Mouse (Mus musculus): Measurements from ENCODE around the gene Rbm8a. TPM values are rescaled to one million over a fixed set of nuclear protein-coding genes. Genes with fewer than 3 reads are reported as not detected.
"Not testable (repeated sequence)": the region's sequence is repeated elsewhere in the genome, so short reads cannot be mapped to it uniquely, and the experiment has no call there.

Gene Rbm8a
- polyA plus RNA-seq, 1 experiment from 2014 or later, result 185 TPM

- H3K36me3 ChIP-seq; H3K4me3 ChIP-seq; DNase-seq (ENCODE audit: low spot score); H3K9me3 ChIP-seq; H3K27ac ChIP-seq: not testable (repeated sequence)
- Histone ChIP-seq H3K27me3 (ENCODE audit: insufficient read depth, poor library complexity, severe bottlenecking) (peaks cover 14% of the 10 kb centered on the region), H3K4me1 (replicated peaks) (peaks cover 30% of the 10 kb centered on the region)
- WGBS, result 90% methylated on average over 7 of the region's 7 CpGs
Observed at GRCm38 (mm10) chr3:96665732-96666363, 36.1 kb downstream of the Rbm8a start.

GRCm38 (mm10) chr3:96666916-96667315 is 37.2 kb downstream of the Rbm8a start:
- Histone ChIP-seq H3K27me3 (ENCODE audit: insufficient read depth, poor library complexity, severe bottlenecking) (peaks cover 25% of the 10 kb centered on the region), H3K4me1 (replicated peaks) (peaks cover 30% of the 10 kb centered on the region), H3K4me3 (no peak overlapping the region), H3K27ac (no peak overlapping the region), H3K36me3 (no peaks in the 10 kb centered on the region), H3K9me3 (no peaks in the 10 kb centered on the region)
- 95% methylated on average over 5 of the region's 5 CpGs for WGBS
- DNase-seq (ENCODE audit: low spot score), result no peak

GRCm38 (mm10) chr3:96667316-96667715 is 37.6 kb downstream of the Rbm8a start:
- H3K36me3 ChIP-seq, result no peaks in the 10 kb centered on the region
- peaks cover 28% of the 10 kb centered on the region for H3K27me3 ChIP-seq (ENCODE audit: insufficient read depth, poor library complexity, severe bottlenecking)
- H3K9me3 ChIP-seq, result no peaks in the 10 kb centered on the region
- 25% methylated on average over 1 of the region's 1 CpGs for WGBS
- no peak for DNase-seq (ENCODE audit: low spot score)
- H3K4me1 ChIP-seq (replicated peaks), result peaks cover 30% of the 10 kb centered on the region
- no peak overlapping the region for H3K4me3 ChIP-seq
- H3K27ac ChIP-seq, result no peak overlapping the region

DNA sequence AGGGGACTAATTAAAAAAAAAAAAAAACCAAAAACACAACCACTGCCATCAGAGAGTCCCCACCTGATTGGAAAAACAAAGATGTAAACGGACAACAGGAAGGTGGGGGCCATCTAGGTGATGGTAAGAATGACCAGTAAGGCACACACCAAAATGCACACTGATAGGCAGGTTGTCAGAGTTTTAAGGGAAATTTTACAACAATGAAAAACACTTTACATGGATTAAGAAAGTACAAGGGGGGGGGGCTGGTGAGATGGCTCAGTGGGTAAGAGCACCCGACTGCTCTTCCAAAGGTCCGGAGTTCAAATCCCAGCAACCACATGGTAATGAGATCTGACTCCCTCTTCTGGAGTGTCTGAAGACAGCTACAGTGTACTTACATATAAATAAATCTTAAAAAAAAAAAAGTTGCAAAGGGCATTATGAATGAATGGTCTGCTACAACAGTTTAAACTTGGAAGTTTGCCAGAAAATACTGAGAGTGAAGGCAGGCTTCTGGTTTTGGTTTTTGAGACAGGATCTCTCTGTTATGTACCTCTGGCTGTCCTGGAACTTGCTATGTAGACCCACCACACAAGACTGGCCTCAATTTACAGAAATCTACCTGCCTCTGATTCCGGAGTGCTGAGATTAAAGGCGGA is 38.8 kb downstream of the Rbm8a start:
- Histone ChIP-seq H3K4me1 (replicated peaks) (peaks cover 21% of the 10 kb centered on the region), H3K27ac (no peak overlapping the region), H3K4me3 (no peak overlapping the region), H3K27me3 (ENCODE audit: insufficient read depth, poor library complexity, severe bottlenecking) (peaks cover 28% of the 10 kb centered on the region), H3K9me3 (no peaks in the 10 kb centered on the region), H3K36me3 (no peaks in the 10 kb centered on the region)
- 95% methylated on average over 5 of the region's 5 CpGs for WGBS
- no peak for DNase-seq (ENCODE audit: low spot score)

- H3K4me3 ChIP-seq, result peak within 1 kb of the TSS; percentile 57
- H3K9me3 ChIP-seq, result no peaks in the 10 kb centered on the region
- peak within 1 kb of the TSS; percentile 59; the same call in 1 of the 2 replicates for H3K27ac ChIP-seq
- peaks cover 21% of the 10 kb centered on the region for H3K27me3 ChIP-seq (ENCODE audit: insufficient read depth, poor library complexity, severe bottlenecking)
- H3K36me3 ChIP-seq, result no peaks in the 10 kb centered on the region
- 4% methylated on average over 35 of the region's 35 CpGs for WGBS
- H3K4me1 ChIP-seq (replicated peaks), result peaks cover 20% of the 10 kb centered on the region
- peak; percentile 86 for DNase-seq (ENCODE audit: low spot score)
Observed at GRCm38 (mm10) chr3:96669727-96670468, 40.2 kb downstream of the Rbm8a start, which contains the start of gene Ankrd35. TSS of gene Ankrd35 (plus strand) at chr3:96670131.

DNA sequence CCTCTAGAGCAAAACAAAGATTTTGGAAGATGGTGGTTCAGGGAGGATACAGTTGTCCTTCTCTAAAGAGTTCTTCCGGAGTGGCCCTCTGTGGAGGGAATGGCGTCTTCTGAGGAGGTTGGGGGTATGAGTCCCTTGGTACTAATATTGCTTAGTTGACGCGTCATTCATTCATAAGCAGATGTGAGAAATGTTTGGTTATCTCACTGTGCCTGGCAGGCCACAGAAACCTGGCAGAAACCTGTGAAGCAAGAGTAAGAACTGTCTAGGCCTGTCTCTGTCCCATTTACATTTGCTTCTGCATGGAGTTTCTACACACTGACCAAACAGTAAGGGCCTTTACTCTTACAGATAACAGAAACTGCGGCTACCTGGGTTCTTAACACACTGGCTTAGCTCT is 41.8 kb downstream of the Rbm8a start:
- peaks cover 28% of the 10 kb centered on the region for H3K4me1 ChIP-seq (replicated peaks)
- H3K27me3 ChIP-seq (ENCODE audit: insufficient read depth, poor library complexity, severe bottlenecking), result peaks cover 21% of the 10 kb centered on the region
- WGBS, result 94% methylated on average over 5 of the region's 5 CpGs
- H3K36me3 ChIP-seq, result no peaks in the 10 kb centered on the region
- DNase-seq (ENCODE audit: low spot score), result no peak
- H3K4me3 ChIP-seq, result no peak overlapping the region
- no peak overlapping the region for H3K27ac ChIP-seq
- H3K9me3 ChIP-seq, result no peaks in the 10 kb centered on the region

DNA sequence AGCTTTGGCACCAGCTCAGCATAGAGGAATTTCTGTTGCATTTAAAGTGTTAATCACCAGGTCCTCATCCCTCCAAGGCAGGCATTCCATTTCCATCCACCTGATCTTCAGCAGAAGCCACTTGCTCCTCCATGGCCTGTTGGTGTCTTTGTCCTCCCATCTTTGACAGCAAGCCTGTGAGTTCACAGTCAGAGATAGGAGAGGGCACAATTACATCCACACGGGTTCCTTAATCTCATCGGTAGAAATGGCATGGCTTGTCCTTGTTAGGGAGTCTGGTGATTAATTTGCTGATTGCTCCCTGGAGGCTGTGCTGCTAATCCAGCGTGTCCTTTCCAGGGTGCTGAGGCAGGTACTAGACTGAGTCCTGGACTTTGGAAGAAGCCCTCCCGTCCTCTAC is 43.8 kb downstream of the Rbm8a start:
- no peak overlapping the region for H3K27ac ChIP-seq
- H3K9me3 ChIP-seq, result no peaks in the 10 kb centered on the region
- peaks cover 28% of the 10 kb centered on the region for H3K4me1 ChIP-seq (replicated peaks)
- H3K36me3 ChIP-seq, result no peaks in the 10 kb centered on the region
- DNase-seq (ENCODE audit: low spot score), result no peak
- WGBS, result 79% methylated on average over 4 of the region's 4 CpGs
- H3K27me3 ChIP-seq (ENCODE audit: insufficient read depth, poor library complexity, severe bottlenecking), result peaks cover 28% of the 10 kb centered on the region
- H3K4me3 ChIP-seq, result no peak overlapping the region

DNA sequence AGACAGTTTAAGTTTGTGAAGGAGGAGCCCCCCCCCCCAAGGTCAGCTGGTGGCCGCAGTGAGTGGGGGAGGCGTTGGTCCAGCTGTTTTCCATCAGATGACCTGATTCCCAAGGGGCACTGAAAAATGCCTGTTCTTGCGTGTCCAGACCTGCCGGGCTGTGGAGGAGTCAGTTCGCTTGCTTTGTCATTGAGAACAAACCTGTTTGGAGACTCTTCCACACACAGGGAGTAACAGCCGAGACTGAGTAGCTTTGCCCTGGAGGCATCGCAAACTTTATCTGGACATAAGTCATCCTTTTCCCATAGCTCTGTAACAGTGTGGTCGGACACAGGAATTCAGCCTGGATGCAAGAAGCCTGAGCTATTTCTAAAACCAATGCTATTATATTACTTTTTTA is 44.7 kb downstream of the Rbm8a start:
- H3K27ac ChIP-seq, result no peak overlapping the region
- H3K9me3 ChIP-seq, result no peaks in the 10 kb centered on the region
- DNase-seq (ENCODE audit: low spot score), result peak; percentile 25
- H3K4me3 ChIP-seq, result no peak overlapping the region
- H3K36me3 ChIP-seq, result no peaks in the 10 kb centered on the region
- peaks cover 27% of the 10 kb centered on the region for H3K4me1 ChIP-seq (replicated peaks)
- peaks cover 37% of the 10 kb centered on the region for H3K27me3 ChIP-seq (ENCODE audit: insufficient read depth, poor library complexity, severe bottlenecking)
- 50% methylated on average over 8 of the region's 8 CpGs for whole genome bisulfite sequencing

- Histone ChIP-seq H3K36me3 (no peaks in the 10 kb centered on the region), H3K27me3 (ENCODE audit: insufficient read depth, poor library complexity, severe bottlenecking) (peaks cover 44% of the 10 kb centered on the region), H3K4me1 (replicated peaks) (peaks cover 25% of the 10 kb centered on the region), H3K4me3 (no peak overlapping the region), H3K9me3 (no peaks in the 10 kb centered on the region), H3K27ac (no peak overlapping the region)
- DNase-seq (ENCODE audit: low spot score), result no peak
- 88% methylated on average over 3 of the region's 3 CpGs for WGBS
Observed at GRCm38 (mm10) chr3:96675171-96675570, 45.4 kb downstream of the Rbm8a start.

- Histone ChIP-seq H3K36me3 (no peaks in the 10 kb centered on the region), H3K4me3 (no peak overlapping the region), H3K27ac (no peak overlapping the region), H3K27me3 (ENCODE audit: insufficient read depth, poor library complexity, severe bottlenecking) (peaks cover 44% of the 10 kb centered on the region), H3K4me1 (replicated peaks) (peaks cover 25% of the 10 kb centered on the region), H3K9me3 (no peaks in the 10 kb centered on the region)
- DNase-seq (ENCODE audit: low spot score), result no peak
- 36% methylated on average over 3 of the region's 3 CpGs for WGBS
Observed at GRCm38 (mm10) chr3:96675690-96676089, 46.0 kb downstream of the Rbm8a start.

DNA sequence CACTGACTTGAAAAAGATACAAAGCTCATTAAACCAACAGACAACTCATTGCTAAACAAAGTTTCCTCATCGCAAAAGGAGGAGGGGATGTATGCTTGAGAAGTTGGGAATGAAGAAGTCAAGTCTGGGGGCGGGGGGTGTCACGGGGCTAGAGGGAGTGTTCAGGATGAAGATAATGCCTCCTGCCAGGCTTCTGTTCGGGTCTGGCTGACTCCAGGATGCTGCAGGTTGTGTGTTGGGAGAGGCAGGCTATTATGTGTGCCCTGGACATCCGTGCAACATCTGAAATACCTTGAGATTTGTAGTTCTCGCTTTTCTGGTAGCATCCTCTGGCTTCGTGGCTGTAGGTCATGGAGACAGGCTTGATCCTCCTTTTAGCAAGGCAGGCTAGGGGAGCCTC is 48.7 kb downstream of the Rbm8a start:
- DNase-seq (ENCODE audit: low spot score), result no peak
- WGBS, result 59% methylated on average over 7 of the region's 7 CpGs
- H3K27me3 ChIP-seq (ENCODE audit: insufficient read depth, poor library complexity, severe bottlenecking), result peaks cover 48% of the 10 kb centered on the region
- H3K27ac ChIP-seq, result no peak overlapping the region
- peaks cover 26% of the 10 kb centered on the region for H3K4me1 ChIP-seq (replicated peaks)
- no peak overlapping the region for H3K4me3 ChIP-seq
- no peaks in the 10 kb centered on the region for H3K9me3 ChIP-seq
- H3K36me3 ChIP-seq, result no peaks in the 10 kb centered on the region

DNA sequence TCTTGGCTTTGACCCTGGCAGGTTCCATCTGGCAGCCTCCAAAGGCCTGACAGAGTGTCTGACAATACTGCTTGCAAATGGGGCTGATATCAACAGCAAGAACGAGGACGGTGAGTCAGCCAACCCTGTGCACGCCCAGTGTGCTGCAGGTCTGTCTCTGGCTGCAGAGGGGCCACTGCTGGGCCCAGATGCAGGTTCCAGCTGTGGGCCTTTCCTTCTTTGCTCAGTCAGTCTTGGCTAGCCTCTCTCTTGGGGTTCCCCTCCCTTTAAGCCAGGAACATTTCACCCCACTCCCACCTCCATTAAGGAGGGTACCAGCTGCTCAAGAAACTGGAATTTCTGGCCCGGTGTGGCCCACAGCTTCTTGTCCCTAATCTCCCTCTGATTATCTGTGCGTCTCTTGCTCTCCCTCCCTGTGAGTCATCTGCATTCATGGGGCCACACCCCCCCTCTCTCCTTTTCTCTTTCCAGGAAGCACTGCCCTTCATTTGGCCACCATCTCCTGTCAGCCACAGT is 49.5 kb downstream of the Rbm8a start:
- H3K4me1 ChIP-seq (replicated peaks), result peaks cover 33% of the 10 kb centered on the region
- no peaks in the 10 kb centered on the region for H3K9me3 ChIP-seq
- peaks cover 55% of the 10 kb centered on the region for H3K27me3 ChIP-seq (ENCODE audit: insufficient read depth, poor library complexity, severe bottlenecking)
- WGBS, result 23% methylated on average over 5 of the region's 5 CpGs
- H3K4me3 ChIP-seq, result no peak overlapping the region
- H3K27ac ChIP-seq, result no peak overlapping the region
- no peaks in the 10 kb centered on the region for H3K36me3 ChIP-seq
- DNase-seq (ENCODE audit: low spot score), result no peak
